Mouse (Mus musculus) cortical plate, adult 2 months (tissue): ENCODE data around the gene Fzd4.

Experiments used
- CTCF ChIP-seq: fragments of 200-500 bp; IDR thresholded peaks from 2 replicates; pipeline ENCODE4 v1.5.1; 2011; ENCODE audit warnings: mild to moderate bottlenecking, control low read depth, low read length; ENCODE audit not compliant: insufficient read depth; ENCODE audit errors: extremely low read depth
- POLR2A ChIP-seq: fragments of 200-500 bp; IDR thresholded peaks from 2 replicates; pipeline ENCODE4 v1.6.1; 2011; ENCODE audit warnings: mild to moderate bottlenecking, low read length, control low read depth; ENCODE audit not compliant: insufficient read depth; ENCODE audit errors: extremely low read depth

- TF ChIP-seq POLR2A (no peak), CTCF (no peak)
Observed at GRCm38 (mm10) chr7:89412094-89412493, 7.9 kb downstream of the Fzd4 start.
